Mouse (Mus musculus) liver, adult 2 months (tissue): ENCODE data around the gene Orm3. TPM values are rescaled to one million over a fixed set of nuclear protein-coding genes. Genes with fewer than 3 reads are reported as not detected.

Experiments
- DNase-seq: peaks from one replicate; pipeline ENCODE4 v3.0.0-alpha.2; 2011; ENCODE audit warnings: low read depth, low spot score; ENCODE audit errors: extremely low read depth
- H3K27ac ChIP-seq: fragments of 200-500 bp; replicated peaks from 2 replicates; pipeline ENCODE4 v1.5.1; 2012; ENCODE audit warnings: low read depth, mild to moderate bottlenecking, control low read depth, inconsistent platforms, low read length; ENCODE audit not compliant: insufficient read depth
- H3K27me3 ChIP-seq: fragments of 200-500 bp; 2 replicates; pipeline ENCODE4 v1.6.1; 2012; ENCODE audit warnings: mild to moderate bottlenecking, moderate library complexity, low read length, inconsistent platforms; ENCODE audit not compliant: control insufficient read depth, insufficient read depth
- H3K36me3 ChIP-seq: fragments of 200-500 bp; 2 replicates; pipeline ENCODE4 v1.6.1; 2012; ENCODE audit warnings: low read length, inconsistent platforms; ENCODE audit not compliant: control insufficient read depth, insufficient read depth
- H3K4me1 ChIP-seq: fragments of 200-500 bp; 2 replicates; pipeline ENCODE4 v1.6.1; 2011; ENCODE audit warnings: low read length; ENCODE audit not compliant: control insufficient read depth, insufficient read depth
- H3K4me3 ChIP-seq: fragments of 200-500 bp; 2 replicates; pipeline ENCODE4 v1.5.1; 2011; ENCODE audit warnings: low read depth, mild to moderate bottlenecking, control low read depth, low read length, moderate library complexity; ENCODE audit not compliant: insufficient read depth
- H3K79me2 ChIP-seq: fragments of 200-500 bp; 2 replicates; pipeline ENCODE4 v1.6.1; 2012; ENCODE audit warnings: inconsistent platforms, mild to moderate bottlenecking, low read length, moderate library complexity; ENCODE audit not compliant: control insufficient read depth, insufficient read depth
- H3K9ac ChIP-seq: fragments of 200-500 bp; 2 replicates; pipeline ENCODE4 v1.6.1; 2012; ENCODE audit warnings: low read depth, mild to moderate bottlenecking, control low read depth, inconsistent platforms, low read length
- CTCF ChIP-seq: fragments of 200-500 bp; IDR thresholded peaks from 2 replicates; pipeline ENCODE4 v1.5.1; 2011; ENCODE audit warnings: low read depth, low read length, control low read depth
- POLR2A ChIP-seq: fragments of 200-500 bp; IDR thresholded peaks from 2 replicates; pipeline ENCODE4 v1.6.1; 2011; ENCODE audit warnings: low read length, control low read depth; ENCODE audit not compliant: insufficient read depth; ENCODE audit errors: extremely low read depth
- WGBS: fragments of 180-500 bp; shearing (Covaris S2); methylation state at CpG from one replicate; pipeline ENCODE4 v1.1.7; 2018; 5-methylcytosine and 5-hydroxymethylcytosine counted together
- polyA plus RNA-seq: library from polyadenylated mRNA; depleted of rRNA; stranded (reverse); fragments of >200 nt; gene quantifications from 2 replicates; pipeline ENCODE4 v1.2.3, GENCODE M21; 2012
- total RNA-seq: library from RNA; depleted of rRNA; stranded (reverse); fragments of >200 nt; gene quantifications from 2 replicates; pipeline ENCODE4 v1.2.3, GENCODE M21; 2014

The Orm3 gene
- total and polyA plus RNA-seq, 2 experiments = 11.4 to 14.1 TPM

DNA sequence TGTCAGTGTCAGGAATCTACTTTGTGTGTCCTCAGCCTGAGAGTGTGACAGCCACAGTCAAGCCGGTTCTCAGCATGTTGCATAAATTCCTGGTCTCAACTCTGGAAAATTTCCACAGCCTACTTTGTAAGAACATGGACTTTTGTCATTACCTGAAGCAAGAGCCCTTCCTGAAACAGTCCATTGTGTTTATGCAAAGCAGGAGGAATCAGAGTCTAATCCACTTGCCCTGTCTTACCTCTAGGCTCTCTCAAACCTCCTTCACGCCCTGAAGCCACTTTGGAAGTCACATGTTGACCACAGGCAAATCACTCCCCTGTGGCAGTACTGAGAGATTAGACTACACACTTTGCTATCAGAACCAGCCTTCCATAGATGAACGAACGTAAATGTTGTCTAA, 13.5 kb upstream of the Orm3 start:
- Histone ChIP-seq H3K27ac (peak overlapping the region; percentile 71), H3K4me1 (peaks cover 34% of the 10 kb centered on the region), H3K27me3 (no peaks in the 10 kb centered on the region), H3K9ac (no peak overlapping the region), H3K36me3 (no peaks in the 10 kb centered on the region), H3K79me2 (peaks cover 2% of the 10 kb centered on the region; the same call in 1 of the 2 replicates), H3K4me3 (no peak overlapping the region)
- TF ChIP-seq CTCF (no peak), POLR2A (no peak)
- peak; percentile 86 for DNase-seq
- WGBS = 51% methylated on average over 4 of the region's 4 CpGs

DNA sequence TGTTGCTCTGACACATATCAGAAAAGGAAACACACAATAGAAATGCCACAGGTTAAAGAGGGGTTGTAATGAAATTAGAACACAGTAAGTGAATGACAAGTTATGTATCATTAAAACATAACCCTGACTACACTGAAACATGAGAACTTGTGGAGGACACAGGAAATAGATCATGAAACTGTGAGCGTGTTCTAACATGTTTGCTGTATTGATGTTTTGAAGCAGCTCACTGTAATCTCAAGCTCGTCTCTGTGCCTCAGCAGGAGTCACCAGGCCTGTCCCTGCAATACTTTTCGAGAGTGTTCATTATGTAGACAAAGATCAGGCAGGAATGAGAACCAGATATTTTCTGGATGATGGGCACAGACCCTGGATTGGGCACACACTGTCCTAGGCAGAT, 12.4 kb upstream of the Orm3 start:
- peak; percentile 58 for DNase-seq
- H3K4me1 ChIP-seq = peaks cover 32% of the 10 kb centered on the region
- WGBS = 15% methylated on average over 3 of the region's 3 CpGs
- peak overlapping the region; percentile 33; the same call in 1 of the 2 replicates for H3K4me3 ChIP-seq
- peak overlapping the region; percentile 62 for H3K9ac ChIP-seq
- H3K27me3 ChIP-seq = no peaks in the 10 kb centered on the region
- H3K27ac ChIP-seq = peak overlapping the region; percentile 85
- no peak for TF ChIP-seq CTCF
- TF ChIP-seq POLR2A = no peak
- 0 out of 2 replicates have a peak, but pooled peaks cover 2% of the 10 kb centered on the region for H3K36me3 ChIP-seq
- peaks cover 2% of the 10 kb centered on the region; the same call in 1 of the 2 replicates for H3K79me2 ChIP-seq

- peak; percentile 98 for DNase-seq
- Histone ChIP-seq H3K4me3 (peak within 1 kb of the TSS; percentile 57), H3K79me2 (peaks cover 2% of the 10 kb centered on the region; the same call in 1 of the 2 replicates), H3K27ac (peak within 1 kb of the TSS; percentile 91), H3K27me3 (no peaks in the 10 kb centered on the region), H3K4me1 (peaks cover 29% of the 10 kb centered on the region), H3K9ac (peak within 1 kb of the TSS; percentile 92), H3K36me3 (0 out of 2 replicates have a peak, but pooled peaks cover 2% of the 10 kb centered on the region)
- 27% methylated on average over 8 of the region's 8 CpGs for WGBS
- TF ChIP-seq CTCF = no peak
- TF ChIP-seq POLR2A = peak; percentile 85
Observed at GRCm38 (mm10) chr4:63344295-63344694, 11.7 kb upstream of the Orm3 start, which contains the start of gene Orm1. Gene Orm1 (plus strand): TSS chr4:63344560.

DNA sequence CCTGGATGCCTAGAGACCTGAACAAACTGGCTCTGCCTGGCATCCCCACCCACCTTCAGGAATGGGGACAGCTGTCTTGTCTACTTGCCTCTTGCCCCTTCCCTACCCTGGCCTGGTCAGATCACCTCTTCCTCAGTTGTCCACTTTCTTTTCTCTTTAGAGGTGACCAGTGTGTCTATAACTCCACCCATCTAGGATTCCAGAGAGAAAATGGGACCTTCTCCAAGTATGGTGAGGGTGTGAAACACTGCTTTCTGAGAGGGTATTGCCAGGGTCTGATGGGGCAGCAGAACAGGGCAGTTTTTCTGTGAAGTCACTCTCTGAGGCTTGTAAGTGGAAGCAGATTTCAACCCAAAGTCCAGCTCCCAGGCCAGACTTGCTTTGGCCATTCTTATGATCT, 10.7 kb upstream of the Orm3 start:
- Histone ChIP-seq H3K4me3 (peak overlapping the region; percentile 57), H3K27me3 (no peaks in the 10 kb centered on the region), H3K27ac (peak overlapping the region; percentile 91), H3K79me2 (peaks cover 2% of the 10 kb centered on the region; the same call in 1 of the 2 replicates), H3K4me1 (peaks cover 28% of the 10 kb centered on the region), H3K9ac (peak overlapping the region; percentile 92), H3K36me3 (0 out of 2 replicates have a peak, but pooled peaks cover 2% of the 10 kb centered on the region)
- DNase-seq = peak; percentile 70
- TF ChIP-seq POLR2A (no peak), CTCF (no peak)

- no peaks in the 10 kb centered on the region for H3K27me3 ChIP-seq
- TF ChIP-seq POLR2A = no peak
- no peak for TF ChIP-seq CTCF
- 21% methylated on average over 4 of the region's 4 CpGs for WGBS
Observed at GRCm38 (mm10) chr4:63346659-63347058, 9.3 kb upstream of the Orm3 start.

GRCm38 (mm10) chr4:63348524-63348923, 7.4 kb upstream of the Orm3 start:
- WGBS = 62% methylated on average over 6 of the region's 6 CpGs
- TF ChIP-seq POLR2A (no peak), CTCF (no peak)

More at GRCm38 (mm10) chr4:63346659-63347058, 9.3 kb upstream of the Orm3 start:
- DNase-seq = peak; percentile 96
- Histone ChIP-seq H3K4me3 (no peak overlapping the region), H3K36me3 (0 out of 2 replicates have a peak, but pooled peaks cover 2% of the 10 kb centered on the region), H3K27ac (peak overlapping the region; percentile 91), H3K9ac (peak overlapping the region; percentile 55), H3K79me2 (no peaks in the 10 kb centered on the region), H3K4me1 (peaks cover 23% of the 10 kb centered on the region)

More at GRCm38 (mm10) chr4:63348524-63348923, 7.4 kb upstream of the Orm3 start:
- Histone ChIP-seq H3K27ac (no peak overlapping the region; the same call in 1 of the 2 replicates), H3K79me2 (no peaks in the 10 kb centered on the region), H3K36me3 (0 out of 2 replicates have a peak, but pooled peaks cover 2% of the 10 kb centered on the region), H3K9ac (no peak overlapping the region), H3K27me3 (no peaks in the 10 kb centered on the region), H3K4me3 (no peak overlapping the region), H3K4me1 (peaks cover 12% of the 10 kb centered on the region)
- peak; percentile 66 for DNase-seq
